Mouse (Mus musculus): ENCODE measurements around the gene Yrdc. TPM values are rescaled to one million over a fixed set of nuclear protein-coding genes. Genes with fewer than 3 reads are reported as not detected.
A peak's percentile ranks its signal among the peaks of the same experiment; 100 is the strongest.

Gene Yrdc
- total RNA-seq, 2 experiments from 2014 or later: 7.9 to 8.4 TPM

DNA sequence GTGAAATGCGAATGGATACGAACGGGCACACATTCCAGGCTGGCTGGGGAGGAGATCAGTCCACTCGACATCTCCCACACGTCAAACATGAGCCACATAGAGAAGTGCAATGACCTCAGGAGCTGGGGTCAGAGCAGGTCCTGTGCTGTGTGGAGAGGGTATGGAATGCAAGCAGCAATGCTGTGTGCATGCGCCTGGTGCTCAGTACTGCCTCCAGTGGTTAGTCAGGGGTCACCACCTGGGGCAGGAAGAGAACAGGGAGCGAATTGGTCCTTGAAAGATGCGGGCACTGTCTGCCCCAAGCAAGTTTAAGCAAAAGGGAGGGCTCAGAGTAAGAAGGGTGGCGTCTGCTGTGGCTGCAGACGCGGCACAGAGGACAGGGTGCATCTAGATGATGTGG, 7.0 kb upstream of the Yrdc start:
- DNase-seq: peak; percentile 19
- intact Hi-C loops (cut with DNase I; ENCODE audit: low total_unique reads): loop anchor here (10.0 kb wide), 1 partner anchor 129 kb away; the partner anchor contains the start of gene Sf3a3

DNA sequence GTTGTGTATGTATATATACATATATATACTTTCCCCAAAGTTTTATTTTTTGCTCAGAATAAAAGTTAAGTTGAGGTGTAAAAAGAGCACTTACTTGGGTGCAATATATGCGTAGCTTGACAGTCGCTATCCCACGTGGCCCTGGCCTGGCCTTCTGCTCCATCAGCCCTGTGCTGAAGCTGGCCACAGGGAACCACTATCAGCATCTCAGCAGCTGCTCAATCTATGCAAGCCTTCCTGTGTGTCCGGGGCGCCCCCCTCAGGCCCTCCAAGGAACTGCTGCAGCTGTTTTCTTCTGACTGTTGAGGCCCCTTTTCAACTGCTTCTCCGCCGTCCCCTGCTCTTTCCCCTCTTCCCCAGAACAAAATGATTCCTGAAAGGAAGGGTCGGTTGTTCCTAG, 2.9 kb upstream of the Yrdc start:
- intact Hi-C loops (cut with DNase I; ENCODE audit: low total_unique reads): loop anchor here (5.0 to 10.0 kb wide), 2 partner anchors 45 to 133 kb away; partner anchors contain the start of genes Mtf1 and Sf3a3

DNA sequence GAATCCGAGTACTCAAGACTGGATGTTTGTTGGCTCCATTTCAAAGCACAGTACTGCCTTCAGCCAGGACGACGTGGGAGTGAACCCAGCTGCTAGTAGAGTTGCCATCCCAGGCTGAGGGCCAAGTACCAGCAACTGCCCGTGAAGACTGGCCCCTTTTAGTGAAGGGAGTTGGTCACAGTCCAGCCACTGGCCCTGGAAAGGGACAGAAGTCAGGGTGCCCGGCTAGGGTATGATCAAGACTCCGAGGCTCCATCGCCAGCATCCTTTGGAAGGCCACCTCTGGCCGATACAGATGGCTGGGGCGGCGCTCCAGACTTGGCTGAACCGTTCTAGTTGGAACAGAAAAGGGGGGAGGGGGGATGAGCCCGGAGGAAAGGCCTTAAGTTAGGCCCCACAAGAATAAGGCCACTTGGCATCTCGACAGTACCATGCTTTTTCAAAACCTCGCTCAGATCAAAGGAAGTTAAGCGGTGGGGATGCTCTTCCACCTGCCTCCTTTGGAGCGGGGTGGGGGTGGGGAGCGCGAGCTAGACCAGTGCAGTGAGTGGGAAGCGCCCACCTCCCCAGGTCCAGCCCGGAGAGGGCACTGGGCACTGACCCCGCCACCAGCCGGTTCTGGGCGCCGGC, 733 bp upstream of the Yrdc start:
- DNase-seq: peak; percentile 74
- intact Hi-C loops (cut with DNase I; ENCODE audit: low total_unique reads): loop anchor here (5.0 to 10.0 kb wide), 3 partner anchors 47 to 215 kb away; partner anchors contain the start of genes Dnali1, Mtf1, Sf3a3 and Snip1

More for the DNA sequence above, 2.9 kb upstream of the Yrdc start:
- DNase-seq: peak; percentile 82

DNA sequence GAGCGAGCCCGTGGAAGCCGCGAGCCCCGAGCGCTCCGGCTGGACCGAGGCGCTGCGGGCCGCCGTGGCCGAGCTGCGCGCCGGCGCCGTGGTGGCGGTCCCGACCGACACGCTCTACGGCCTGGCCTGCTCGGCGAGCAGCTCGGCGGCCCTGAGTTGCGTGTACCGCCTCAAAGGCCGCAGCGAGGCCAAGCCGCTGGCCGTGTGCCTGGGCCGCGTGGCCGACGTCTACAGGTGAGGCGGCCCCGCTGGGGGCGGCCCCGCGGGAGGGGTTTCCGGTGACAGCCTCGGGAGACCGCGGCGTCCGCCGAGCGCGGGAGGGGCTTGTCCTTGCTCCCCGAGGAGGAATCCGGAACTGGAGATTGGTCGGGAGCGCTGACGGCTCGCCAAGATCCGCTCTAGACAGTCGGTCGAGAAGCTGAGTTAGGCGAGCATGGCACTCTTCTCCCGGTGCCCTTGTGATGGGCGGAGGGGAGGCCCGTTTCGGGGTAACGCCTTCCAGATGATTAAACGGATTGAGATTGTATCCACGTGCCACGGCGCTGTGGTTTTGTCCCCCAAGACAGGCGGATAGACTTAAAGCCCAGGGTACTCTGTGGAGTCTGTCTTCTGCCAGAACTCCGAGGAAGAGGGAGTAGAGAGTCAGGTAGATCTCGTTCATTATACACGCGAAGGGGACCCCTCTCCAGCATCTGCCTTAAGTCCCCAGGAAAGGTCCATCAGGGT, 617 bp downstream of the Yrdc start, which contains the start of gene 1110065P20Rik:
1110065P20Rik (minus strand) TSS at position 264 of the 726 bp plus-strand sequence.
- peak; percentile 77 for DNase-seq
- intact Hi-C loops (cut with DNase I; ENCODE audit: low total_unique reads): loop anchor here (10.0 kb wide), 1 partner anchor 214 kb away; the partner anchor contains the start of genes Dnali1 and Snip1

DNA sequence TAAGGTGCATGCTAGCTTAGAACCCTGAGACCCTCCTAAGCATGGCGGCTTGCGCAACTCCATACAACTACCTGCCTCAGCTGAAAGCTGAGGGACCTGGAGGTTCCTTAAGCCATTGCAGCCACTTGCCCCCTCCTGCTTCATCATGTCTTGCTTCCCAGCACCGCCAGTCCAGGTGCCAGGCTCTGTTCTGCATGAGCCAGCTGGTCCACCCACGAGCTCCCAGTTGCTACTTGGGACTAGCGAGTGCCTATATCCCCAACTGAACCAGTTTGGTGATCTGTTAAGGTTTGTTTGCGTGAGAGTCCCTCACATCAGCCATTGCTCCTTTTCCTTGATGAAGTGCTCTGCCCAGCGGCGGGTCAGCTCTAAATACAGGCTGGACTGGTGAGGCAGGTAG, 5.8 kb downstream of the Yrdc start:
- no peak for DNase-seq
- intact Hi-C loops (cut with DNase I; ENCODE audit: low total_unique reads): loop anchor here (10.0 kb wide), 1 partner anchor 209 kb away; the partner anchor contains the start of genes Dnali1 and Snip1

DNA sequence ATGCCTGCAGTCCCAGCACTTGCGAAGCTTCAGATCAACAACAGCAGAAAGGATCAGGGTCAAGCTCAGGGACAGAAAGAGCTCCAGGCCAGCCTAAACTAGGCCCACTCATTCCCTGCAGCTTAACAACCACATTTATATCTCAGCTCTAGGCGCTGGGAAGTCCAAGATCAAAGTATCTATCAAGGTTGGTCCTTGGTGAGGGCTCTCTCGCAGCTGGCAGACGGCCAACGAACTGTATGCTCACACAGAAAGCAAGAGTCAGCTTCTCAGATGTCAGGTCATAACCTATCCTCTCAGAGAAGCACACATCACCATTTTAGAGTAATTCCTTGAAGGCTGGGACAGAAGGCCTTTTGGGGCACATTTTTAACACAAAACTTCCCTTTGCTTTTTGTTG, 7.9 kb downstream of the Yrdc start:
- intact Hi-C loops (cut with DNase I; ENCODE audit: low total_unique reads): loop anchor here (10.0 kb wide), 1 partner anchor 206 kb away; the partner anchor contains the start of genes Dnali1 and Snip1
- DNase-seq: no peak

DNA sequence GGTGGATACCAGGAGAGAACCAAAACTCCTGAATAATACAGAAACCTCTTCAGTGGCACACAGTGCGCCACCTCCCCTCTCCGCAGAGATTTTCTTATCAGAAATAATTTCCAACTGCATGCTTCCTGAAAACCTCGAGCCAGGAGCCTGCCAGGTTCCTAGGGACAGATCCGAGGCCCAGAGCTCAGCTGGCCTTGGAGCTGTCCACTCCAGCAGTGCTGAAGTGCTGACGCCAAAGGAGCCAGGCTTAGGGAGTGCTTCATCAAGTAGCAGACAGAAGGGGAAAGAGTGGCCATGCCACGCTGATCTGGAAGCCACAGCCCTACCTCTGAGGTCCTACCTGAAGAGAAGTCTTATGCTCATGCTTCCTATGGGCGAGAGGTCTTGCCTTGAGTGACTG, 10.0 kb downstream of the Yrdc start:
- peak; percentile 71 for DNase-seq

DNA sequence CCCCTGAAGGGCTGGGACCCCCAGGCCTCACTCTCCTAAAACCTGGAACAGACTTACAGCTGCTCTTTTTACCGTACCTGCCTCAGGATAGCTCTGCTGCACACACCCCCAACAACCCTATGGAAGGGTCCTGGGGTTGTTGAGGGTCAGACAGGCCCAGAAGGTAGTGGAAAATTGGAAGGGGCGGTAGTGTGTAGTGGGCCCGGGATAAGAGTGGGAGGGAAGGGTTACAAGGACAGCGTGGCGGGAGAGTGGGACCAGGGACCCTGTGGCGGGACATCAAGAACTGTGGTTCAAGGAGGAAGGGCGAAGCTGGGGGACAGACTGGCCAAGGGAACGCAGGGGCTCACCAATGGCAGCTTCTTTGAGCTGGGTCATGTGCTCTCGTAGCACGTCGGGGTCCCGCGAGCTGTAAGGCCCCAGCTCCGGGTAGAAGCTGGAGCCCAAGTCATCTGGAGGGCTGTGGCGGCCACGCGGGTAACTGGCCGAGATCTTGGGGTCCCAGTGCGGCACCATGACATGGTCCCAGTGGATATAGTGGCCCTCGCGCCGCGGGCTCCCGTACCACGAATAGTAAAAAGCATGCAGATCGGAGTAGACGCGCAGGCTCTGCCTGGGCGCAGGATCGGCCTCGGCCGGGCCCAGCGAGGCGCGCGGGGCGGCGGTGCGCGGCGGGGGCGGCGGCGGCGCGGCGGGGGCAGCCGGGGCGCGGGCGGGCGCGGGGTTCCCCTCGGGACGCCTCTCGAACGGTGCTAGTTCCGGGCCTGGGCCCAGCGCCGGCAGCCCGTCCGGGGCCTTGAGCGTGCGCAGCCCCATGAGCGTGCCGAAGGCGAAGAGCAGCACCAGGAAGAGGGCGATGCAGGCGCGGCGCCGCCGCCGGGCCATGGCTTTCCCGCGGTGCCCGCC, 11.1 kb downstream of the Yrdc start, which contains the start of gene Maneal:
Maneal (minus strand) TSS at position 889 of the 906 bp plus-strand sequence.
- intact Hi-C loops (cut with DNase I; ENCODE audit: low total_unique reads): no loop called here
- no peak for DNase-seq

More for the DNA sequence above, 10.0 kb downstream of the Yrdc start:
- intact Hi-C loops (cut with DNase I; ENCODE audit: low total_unique reads): no loop called here

DNA sequence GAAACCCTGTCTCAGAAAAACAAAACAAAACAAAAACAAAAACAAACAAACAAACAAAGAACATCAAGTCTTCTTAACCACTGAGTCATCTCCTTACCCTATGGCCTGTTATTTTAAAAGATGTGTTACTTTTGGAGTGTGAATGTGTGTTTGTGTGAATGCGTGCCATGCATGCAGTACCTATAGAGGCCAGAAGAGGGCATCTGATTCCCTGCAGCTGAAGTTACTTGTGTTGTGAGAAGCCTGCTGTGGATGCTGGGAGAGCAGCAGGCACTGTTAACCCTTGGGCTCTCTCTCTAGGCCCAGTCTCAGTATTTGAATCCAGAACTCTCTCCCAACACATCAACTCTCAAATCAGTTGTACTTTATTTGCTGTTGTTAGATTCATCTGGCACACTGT, 22.2 kb downstream of the Yrdc start:
- intact Hi-C loops (cut with DNase I; ENCODE audit: low total_unique reads): no loop called here
- no peak for DNase-seq

DNA sequence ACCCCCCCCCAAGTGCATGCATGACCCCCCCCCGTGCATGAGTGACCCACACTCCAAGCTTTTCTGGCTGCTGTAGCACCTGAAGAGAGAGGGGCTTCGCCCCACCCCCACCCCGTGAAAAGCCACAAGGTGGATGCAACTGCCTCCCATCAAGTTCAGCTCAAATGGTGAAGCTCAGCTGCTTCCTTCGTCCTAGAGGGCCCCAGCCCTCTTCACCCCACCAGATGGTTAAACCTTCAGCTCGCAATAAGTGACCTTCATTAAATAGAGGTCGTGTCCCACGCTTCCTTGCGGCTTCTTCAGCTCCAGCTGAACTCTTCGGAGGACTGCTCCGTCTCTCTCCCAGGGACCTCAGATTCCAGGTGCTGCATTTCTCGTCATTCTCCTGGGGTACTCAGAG, 30.1 kb downstream of the Yrdc start, which contains the start of gene Epha10:
Epha10 (plus strand) TSS at position 301 of the 400 bp plus-strand sequence.
- no peak for DNase-seq
- intact Hi-C loops (cut with DNase I; ENCODE audit: low total_unique reads): no loop called here

DNA sequence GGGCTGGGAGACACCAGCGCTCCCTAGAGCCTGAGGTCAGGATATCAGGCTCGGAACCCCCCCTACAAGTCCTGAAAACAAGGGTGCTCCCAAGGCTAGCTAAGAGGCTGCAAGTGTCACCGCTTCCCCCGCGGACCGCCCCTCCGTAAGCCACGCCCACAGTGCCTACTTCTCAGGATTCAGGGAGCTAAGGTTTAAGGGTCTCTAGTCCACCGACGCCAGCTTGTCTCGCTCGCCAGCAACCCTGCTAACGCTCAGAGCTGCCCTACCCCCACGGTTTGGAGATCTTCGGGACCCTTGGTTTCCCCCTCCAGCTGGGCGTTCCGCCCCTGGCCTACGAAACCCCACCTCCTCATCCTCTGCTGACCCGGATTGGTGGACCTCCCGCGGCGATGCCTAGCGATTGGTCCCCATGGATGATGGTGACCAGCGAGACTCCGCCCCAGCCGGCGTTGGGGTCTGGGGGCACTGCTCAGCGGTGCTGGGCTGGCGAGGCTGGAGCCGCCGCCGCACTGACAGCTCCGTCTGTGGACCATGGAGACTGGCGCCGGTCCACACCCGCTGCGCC, 30.9 kb downstream of the Yrdc start:
- no peak for DNase-seq
- intact Hi-C loops (cut with DNase I; ENCODE audit: low total_unique reads): no loop called here

DNA sequence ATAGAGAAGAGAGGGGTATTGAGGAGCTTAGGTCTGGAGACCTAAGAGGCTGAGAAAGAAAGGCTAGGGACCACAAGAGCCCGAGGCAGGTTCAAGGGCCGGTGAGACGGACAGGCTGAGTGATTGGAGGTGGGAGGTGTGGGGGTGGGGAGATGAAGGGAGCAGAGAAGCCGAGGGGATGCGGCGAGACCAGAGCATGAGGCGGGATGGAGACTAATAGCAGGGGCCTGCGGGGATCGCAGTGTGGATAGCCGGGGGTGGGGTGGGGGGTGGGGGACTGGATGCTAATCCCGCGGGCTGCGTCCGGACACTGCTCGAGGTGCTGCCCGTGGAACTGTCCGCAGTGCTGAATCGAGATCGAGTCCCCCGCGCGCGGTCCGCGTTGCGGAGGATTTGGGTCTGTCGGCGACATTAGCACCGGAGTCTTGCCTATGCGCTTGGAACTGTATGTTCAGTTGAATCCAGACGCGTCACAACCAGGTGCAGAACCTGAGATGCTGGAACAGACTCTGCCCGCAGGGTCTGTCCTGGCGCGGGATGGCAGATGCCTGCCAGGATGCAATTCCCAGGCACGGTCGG, 31.8 kb downstream of the Yrdc start:
- intact Hi-C loops (cut with DNase I; ENCODE audit: low total_unique reads): no loop called here
- DNase-seq: peak; percentile 34

DNA sequence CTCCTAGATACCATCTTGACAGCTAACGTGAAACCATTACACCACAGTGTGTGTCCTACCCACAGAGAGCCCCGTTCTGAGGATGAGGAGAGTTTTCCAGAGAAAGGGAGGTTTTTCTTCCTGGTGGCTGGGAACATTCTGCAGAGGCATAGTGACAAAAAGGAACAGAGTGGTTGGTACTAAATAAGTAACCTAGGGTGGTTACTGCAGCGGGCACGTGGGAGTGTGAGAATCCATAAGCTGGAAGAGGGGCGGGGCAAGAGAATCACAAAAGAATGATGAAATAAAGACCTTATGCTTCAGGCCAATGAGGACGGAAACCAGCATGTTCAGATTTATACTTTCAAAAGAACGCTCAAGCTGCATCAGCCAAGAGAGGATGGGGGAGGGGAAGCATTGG, 38.2 kb downstream of the Yrdc start:
- intact Hi-C loops (cut with DNase I; ENCODE audit: low total_unique reads): no loop called here

DNA sequence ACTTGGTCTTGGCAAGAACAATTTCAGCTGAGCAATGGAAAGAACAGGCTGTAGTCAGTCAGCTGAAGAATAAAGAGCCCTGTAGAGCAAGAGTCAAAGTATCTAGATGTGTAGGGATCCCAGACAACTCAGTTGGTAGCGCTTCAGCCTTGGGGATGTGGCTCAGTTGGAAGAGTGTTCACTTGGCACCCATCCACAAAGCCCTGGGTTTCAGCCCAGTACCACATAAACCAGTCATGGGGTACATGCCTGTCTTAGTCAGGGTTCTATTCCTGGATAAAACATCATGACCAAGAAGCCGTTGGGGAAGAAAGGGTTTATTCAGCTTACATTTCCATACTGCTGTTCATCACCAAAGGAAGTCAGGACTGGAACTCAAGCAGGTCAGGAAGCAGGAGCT, 39.5 kb downstream of the Yrdc start:
- intact Hi-C loops (cut with DNase I; ENCODE audit: low total_unique reads): no loop called here
- no peak for DNase-seq

More for the DNA sequence above, 38.2 kb downstream of the Yrdc start:
- DNase-seq: no peak

DNA sequence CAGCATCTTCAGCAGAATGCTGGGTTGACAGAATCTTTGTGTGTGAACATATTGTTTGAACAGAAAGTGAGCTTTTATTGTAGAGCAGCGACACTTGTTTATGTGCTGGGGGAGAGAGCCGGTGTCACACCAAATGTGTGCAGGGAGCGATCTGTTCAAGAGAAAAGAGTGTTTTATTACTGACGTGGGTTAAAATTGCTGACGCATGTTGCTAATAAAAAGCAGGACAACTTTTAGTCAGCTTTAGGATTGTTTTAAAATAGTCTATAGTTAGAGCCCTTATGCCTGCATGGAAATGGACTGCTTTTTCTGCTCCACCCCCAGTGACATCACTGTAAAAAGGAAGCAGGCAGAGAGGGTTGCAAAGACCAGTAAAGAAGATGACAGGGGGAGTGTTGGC, 40.4 kb downstream of the Yrdc start:
- no peak for DNase-seq
- intact Hi-C loops (cut with DNase I; ENCODE audit: low total_unique reads): no loop called here

DNA sequence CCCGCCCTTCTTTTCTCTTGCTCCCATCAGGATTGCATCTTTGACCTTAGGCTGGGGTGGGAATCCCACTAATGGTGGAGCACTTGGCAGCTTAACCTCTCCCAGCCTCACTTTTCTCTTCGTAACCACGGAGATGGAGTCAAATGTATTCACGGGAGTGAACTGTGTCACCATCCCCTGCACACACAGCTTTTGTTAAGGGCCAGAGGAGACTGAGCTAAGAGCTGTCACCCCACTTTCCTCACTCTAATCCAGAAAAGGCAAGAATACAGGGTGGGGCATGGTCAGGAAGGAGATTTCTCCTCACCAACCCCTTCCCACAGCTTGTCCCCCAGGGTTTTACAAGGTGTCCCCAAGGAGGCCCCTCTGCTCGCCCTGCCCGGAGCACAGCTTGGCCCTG, 43.3 kb downstream of the Yrdc start:
- intact Hi-C loops (cut with DNase I; ENCODE audit: low total_unique reads): no loop called here
- DNase-seq: no peak

DNA sequence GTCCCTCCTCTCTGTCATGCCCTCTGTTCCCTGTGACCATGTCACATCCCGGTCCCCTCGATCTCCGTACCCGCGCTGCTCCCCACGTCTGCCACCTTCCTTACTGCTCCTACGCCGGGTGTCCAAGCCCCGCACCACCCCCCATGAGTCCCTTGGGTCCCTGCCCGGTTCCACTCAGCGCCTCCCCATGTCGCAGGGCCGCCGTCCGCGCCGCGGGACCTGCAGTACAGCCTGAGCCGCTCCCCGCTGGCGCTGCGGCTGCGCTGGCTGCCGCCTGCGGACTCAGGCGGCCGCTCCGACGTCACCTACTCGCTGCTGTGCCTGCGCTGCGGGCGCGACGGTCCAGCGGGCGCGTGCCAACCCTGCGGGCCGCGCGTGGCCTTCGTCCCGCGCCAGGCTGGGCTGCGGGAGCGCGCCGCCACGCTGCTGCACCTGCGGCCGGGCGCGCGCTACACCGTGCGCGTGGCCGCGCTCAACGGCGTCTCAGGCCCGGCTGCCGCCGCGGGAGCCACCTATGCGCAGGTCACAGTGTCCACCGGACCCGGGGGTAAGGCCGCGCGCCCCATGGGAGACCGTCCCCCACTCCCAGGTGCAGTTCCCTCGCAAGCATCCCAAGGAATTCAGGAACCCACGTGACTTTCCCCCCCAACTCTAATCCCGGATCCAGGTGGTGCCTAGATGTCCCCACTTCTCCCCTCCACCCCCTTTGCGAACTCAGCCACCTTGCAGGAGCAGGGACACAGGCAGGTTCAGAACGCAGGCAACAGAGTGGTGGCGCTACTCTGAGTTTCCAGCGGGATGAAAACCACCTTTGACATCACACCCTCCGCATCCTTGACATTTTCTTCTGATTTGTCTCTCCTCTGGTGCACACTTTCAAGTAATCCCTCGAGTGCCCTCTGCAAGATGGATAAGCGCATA, 44.3 kb downstream of the Yrdc start:
- no peak for DNase-seq
- intact Hi-C loops (cut with DNase I; ENCODE audit: low total_unique reads): no loop called here

DNA sequence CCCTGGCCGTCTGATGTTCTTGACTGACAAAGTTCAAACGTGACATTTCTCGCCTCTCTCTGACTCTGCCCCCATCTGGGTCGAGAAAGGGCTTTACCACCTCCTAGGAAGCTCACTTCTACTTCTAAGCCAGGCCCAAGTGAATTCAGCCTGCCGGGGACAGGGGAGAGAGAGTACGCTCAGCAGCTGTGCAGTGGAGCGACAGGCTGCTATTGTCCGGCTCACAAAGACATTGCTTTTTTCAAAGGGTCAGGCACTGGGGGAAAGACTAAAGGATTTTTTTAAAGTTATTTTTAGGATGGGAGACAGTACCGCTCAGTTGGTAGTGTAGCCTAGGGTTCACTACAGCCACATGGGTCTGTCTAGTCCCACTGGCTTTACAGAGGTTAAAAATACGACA, 47.9 kb downstream of the Yrdc start:
- intact Hi-C loops (cut with DNase I; ENCODE audit: low total_unique reads): no loop called here
- DNase-seq: no peak
